Mouse (Mus musculus): ENCODE measurements around the gene Arid1b. TPM values are rescaled to one million over a fixed set of nuclear protein-coding genes. Genes with fewer than 3 reads are reported as not detected.

Arid1b gene
- polyA plus RNA-seq, 1 experiment, result 41.6 TPM

DNA sequence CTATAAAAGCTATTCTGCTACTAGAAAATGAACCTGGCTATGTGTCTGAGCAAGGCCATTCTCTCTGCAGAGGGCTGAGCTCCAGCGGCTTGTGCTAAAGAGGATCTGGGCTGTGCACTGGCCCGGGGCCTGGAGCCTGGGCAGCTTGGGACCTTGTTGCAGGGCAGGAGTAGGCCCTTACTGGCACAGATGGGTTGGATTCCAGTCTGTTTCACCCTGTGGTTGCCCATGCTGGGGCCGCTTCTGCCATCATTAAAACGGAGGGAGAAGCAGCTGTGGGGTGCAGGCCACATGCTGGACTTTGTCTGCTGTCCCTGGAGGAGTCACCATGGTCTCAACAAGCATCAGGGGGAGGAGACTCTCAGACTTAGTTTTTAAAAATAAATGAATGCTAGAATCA, 303.4 kb downstream of the Arid1b start:
- DNase-seq (ENCODE audit: low read depth), result no peak
- no peak for TF ChIP-seq CTCF (IDR thresholded peaks at IDR 0.05; ENCODE audit: borderline replicate concordance, extremely low read depth, insufficient read depth, insufficient read length)
- no peak for TF ChIP-seq POLR2A (IDR thresholded peaks at IDR 0.05; ENCODE audit: borderline replicate concordance, extremely low read depth, insufficient read depth, insufficient read length, poor library complexity, severe bottlenecking)

DNA sequence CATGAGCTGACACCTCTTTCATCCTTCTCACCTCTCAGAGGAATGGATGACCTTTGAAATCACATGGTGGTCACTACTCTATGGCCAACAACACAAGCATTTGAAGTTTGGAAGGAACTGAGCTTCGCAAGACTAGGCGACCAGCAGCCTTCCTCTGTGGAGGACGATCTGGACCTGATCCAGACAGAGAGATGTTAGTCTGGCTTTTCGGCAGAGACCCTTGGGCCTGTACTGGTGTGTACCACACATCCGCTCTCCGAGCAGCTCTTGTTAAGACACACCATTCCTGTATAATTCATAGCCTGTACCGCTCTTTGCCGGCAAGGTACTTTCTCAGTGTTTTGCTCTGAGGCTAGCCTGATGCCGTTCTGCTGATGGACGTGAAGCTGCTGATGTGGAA, 303.9 kb downstream of the Arid1b start:
- no peak for DNase-seq (ENCODE audit: low read depth)
- TF ChIP-seq CTCF (IDR thresholded peaks at IDR 0.05; ENCODE audit: borderline replicate concordance, extremely low read depth, insufficient read depth, insufficient read length) (no peak), POLR2A (IDR thresholded peaks at IDR 0.05; ENCODE audit: borderline replicate concordance, extremely low read depth, insufficient read depth, insufficient read length, poor library complexity, severe bottlenecking) (no peak)

DNA sequence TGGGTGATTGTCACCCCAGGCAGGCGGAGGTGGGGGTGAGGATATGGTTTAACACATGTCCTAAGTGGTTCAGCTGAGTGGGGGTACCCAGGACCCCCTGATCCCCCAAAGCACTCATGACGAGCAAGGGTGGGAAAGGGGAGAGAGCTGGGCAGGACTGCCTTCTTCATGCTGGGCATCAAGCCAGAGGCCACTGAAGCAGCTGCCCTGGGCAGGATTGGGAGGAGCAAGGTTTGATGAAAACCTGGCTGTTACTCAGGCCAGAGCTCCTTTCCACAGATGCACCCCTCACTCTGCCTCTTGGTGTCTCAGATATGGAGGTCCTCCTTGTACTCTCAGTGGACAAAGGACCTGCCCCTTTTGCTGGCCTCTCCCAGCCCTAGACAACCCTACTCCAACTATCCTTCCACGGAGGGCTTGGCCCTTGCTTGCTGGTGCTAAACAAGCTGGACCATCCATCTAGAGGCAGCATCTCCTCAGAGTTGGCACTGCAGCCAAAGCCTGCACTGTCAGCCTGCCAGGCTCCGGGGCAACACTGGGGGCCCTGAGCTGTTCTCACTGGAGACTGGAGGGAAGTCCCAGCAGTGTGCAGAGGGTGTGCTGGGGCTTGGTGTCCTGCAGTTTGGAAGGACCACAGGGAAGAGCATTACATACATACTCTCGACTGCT, 304.9 kb downstream of the Arid1b start:
- DNase-seq (ENCODE audit: low read depth), result peak; percentile 59
- TF ChIP-seq POLR2A (IDR thresholded peaks at IDR 0.05; ENCODE audit: borderline replicate concordance, extremely low read depth, insufficient read depth, insufficient read length, poor library complexity, severe bottlenecking), result no peak
- no peak for TF ChIP-seq CTCF (IDR thresholded peaks at IDR 0.05; ENCODE audit: borderline replicate concordance, extremely low read depth, insufficient read depth, insufficient read length)

GRCm38 (mm10) chr17:5302971-5303746, 309.0 kb downstream of the Arid1b start:
- no peak for DNase-seq (ENCODE audit: low read depth)
- TF ChIP-seq POLR2A (IDR thresholded peaks at IDR 0.05; ENCODE audit: borderline replicate concordance, extremely low read depth, insufficient read depth, insufficient read length, poor library complexity, severe bottlenecking) (no peak), CTCF (IDR thresholded peaks at IDR 0.05; ENCODE audit: borderline replicate concordance, extremely low read depth, insufficient read depth, insufficient read length) (no peak)

DNA sequence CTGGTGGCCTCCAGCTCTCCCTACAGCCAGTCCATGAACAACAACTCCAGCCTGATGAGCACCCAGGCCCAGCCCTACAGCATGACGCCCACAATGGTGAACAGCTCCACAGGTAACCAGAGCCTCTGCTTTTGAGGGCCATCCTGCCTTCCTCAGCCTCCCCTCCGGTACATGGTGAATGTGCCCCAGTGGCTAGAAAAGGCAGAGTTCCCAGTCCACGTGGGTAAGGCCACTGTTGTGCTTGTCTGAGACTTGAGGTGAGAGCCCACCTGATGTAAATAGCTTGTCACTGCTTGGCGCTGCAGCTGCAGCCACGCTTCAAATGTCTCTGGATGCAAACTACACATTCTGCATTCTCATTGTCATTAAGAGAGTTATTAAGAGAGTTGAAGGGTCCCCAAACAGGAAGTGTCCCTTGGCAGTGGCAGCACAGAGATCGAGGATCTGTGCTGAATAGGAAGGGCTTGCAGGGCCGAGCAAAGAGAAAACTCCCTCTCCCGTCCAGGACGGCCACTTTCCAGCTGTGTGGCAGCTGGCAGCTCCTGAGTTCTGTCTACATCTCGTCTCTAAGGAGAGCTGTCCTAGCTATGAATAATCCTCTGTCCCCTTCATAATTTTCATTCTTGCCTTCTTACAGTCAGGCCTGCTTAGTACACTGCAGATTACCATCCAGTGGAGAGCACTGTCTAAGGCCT, 311.8 kb downstream of the Arid1b start:
- no peak for DNase-seq (ENCODE audit: low read depth)
- no peak for TF ChIP-seq CTCF (IDR thresholded peaks at IDR 0.05; ENCODE audit: borderline replicate concordance, extremely low read depth, insufficient read depth, insufficient read length)
- TF ChIP-seq POLR2A (IDR thresholded peaks at IDR 0.05; ENCODE audit: borderline replicate concordance, extremely low read depth, insufficient read depth, insufficient read length, poor library complexity, severe bottlenecking), result no peak

GRCm38 (mm10) chr17:5309930-5310329, 315.8 kb downstream of the Arid1b start:
- TF ChIP-seq CTCF (IDR thresholded peaks at IDR 0.05; ENCODE audit: borderline replicate concordance, extremely low read depth, insufficient read depth, insufficient read length) (no peak), POLR2A (IDR thresholded peaks at IDR 0.05; ENCODE audit: borderline replicate concordance, extremely low read depth, insufficient read depth, insufficient read length, poor library complexity, severe bottlenecking) (no peak)
- DNase-seq (ENCODE audit: low read depth), result peak; percentile 76

DNA sequence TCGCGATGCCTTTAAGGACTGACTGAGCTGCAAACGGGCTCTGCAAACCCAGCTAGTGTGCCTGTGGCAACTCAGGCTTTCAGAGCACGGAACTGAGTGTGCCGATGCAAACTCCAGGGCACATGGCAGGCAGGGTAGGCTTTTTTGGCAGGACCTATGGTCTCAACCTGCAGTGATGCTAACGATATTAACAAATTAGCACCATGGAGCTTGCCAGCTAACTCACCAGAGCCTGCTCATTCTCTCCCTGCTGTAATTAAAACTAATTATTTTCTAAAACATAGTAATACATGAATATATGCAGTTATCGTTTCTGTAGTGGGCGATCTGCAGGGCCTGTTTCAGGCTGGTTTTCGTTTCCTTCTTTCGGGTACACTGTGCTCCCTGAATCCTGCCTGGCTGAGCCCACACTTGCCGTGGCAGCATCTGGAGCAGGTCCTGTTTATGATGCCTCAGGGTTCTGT, 316.3 kb downstream of the Arid1b start:
- peak; percentile 92 for DNase-seq (ENCODE audit: low read depth)

DNA sequence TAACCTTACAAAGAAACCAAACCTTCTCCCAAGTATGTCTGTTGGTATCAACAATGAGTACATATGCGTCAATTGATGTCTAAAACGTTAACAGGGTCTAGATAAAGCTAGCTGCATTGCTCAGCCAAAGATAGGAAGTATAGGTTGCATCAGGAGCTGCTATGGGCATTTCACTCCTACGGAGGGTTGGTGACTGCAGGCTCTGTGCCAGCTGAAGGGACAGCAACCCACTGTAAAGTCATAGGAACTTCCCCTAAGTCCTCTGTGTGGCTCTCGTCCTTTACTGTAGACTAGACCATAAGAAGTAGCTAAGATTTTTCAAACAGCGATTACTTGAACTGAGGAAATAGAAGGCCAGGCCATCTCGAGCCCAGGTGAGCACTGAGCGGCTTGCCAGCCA, 316.9 kb downstream of the Arid1b start:
- TF ChIP-seq POLR2A (IDR thresholded peaks at IDR 0.05; ENCODE audit: borderline replicate concordance, extremely low read depth, insufficient read depth, insufficient read length, poor library complexity, severe bottlenecking) (no peak), CTCF (IDR thresholded peaks at IDR 0.05; ENCODE audit: borderline replicate concordance, extremely low read depth, insufficient read depth, insufficient read length) (no peak)
- no peak for DNase-seq (ENCODE audit: low read depth)

More for the DNA sequence above, 316.3 kb downstream of the Arid1b start:
- TF ChIP-seq POLR2A (IDR thresholded peaks at IDR 0.05; ENCODE audit: borderline replicate concordance, extremely low read depth, insufficient read depth, insufficient read length, poor library complexity, severe bottlenecking) (no peak), CTCF (IDR thresholded peaks at IDR 0.05; ENCODE audit: borderline replicate concordance, extremely low read depth, insufficient read depth, insufficient read length) (no peak)

GRCm38 (mm10) chr17:5312307-5312706, 318.2 kb downstream of the Arid1b start:
- DNase-seq (ENCODE audit: low read depth), result peak; percentile 71
- TF ChIP-seq CTCF (IDR thresholded peaks at IDR 0.05; ENCODE audit: borderline replicate concordance, extremely low read depth, insufficient read depth, insufficient read length), result no peak
- TF ChIP-seq POLR2A (IDR thresholded peaks at IDR 0.05; ENCODE audit: borderline replicate concordance, extremely low read depth, insufficient read depth, insufficient read length, poor library complexity, severe bottlenecking), result no peak

DNA sequence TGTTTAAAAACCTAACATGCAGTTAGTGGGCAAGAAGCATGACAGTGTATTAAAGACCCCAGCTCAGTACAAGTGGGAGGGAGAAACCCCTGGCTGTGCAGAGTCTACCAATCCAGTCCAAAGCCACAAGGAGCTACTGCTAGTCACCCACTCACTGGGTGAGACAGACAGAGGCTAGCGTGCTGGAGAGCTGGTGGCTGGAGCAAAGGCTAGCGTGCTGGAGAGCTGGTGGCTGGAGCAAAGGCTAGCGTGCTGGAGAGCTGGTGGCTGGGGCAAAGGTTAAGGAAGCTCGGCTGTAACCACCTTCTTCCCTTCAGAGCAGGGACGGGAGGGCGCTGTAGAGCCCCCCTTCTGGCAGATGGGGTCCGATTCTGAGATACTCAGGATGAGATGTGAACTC, 320.6 kb downstream of the Arid1b start:
- no peak for DNase-seq (ENCODE audit: low read depth)
- no peak for TF ChIP-seq CTCF (IDR thresholded peaks at IDR 0.05; ENCODE audit: borderline replicate concordance, extremely low read depth, insufficient read depth, insufficient read length)
- TF ChIP-seq POLR2A (IDR thresholded peaks at IDR 0.05; ENCODE audit: borderline replicate concordance, extremely low read depth, insufficient read depth, insufficient read length, poor library complexity, severe bottlenecking), result no peak

- TF ChIP-seq CTCF (IDR thresholded peaks at IDR 0.05; ENCODE audit: borderline replicate concordance, extremely low read depth, insufficient read depth, insufficient read length) (peak; percentile 23; the same call in 1 of the 2 replicates), POLR2A (IDR thresholded peaks at IDR 0.05; ENCODE audit: borderline replicate concordance, extremely low read depth, insufficient read depth, insufficient read length, poor library complexity, severe bottlenecking) (no peak)
- DNase-seq (ENCODE audit: low read depth), result no peak
Observed at GRCm38 (mm10) chr17:5316489-5316888, 322.4 kb downstream of the Arid1b start.
